Mouse (Mus musculus) hindbrain, postnatal 0 days (tissue): Measurements from ENCODE around the gene Coa4. TPM values are rescaled to one million over a fixed set of nuclear protein-coding genes. Genes with fewer than 3 reads are reported as not detected.

Experiments
- ATAC-seq: fragments of 200-750 bp; cut with Nextera tagmentation; 2 replicates; pipeline ENCODE4 v1.8.0; 2017; ENCODE audit warnings: mild to moderate bottlenecking, moderate TSS enrichment, moderate library complexity
- DNase-seq: peaks from one replicate; pipeline ENCODE4 v3.0.0-alpha.2; 2015; ENCODE audit warnings: low spot score
- H3K27ac ChIP-seq: fragments of 300-500 bp; sonication (generic); 2 replicates; pipeline ENCODE4 v1.5.1; 2014; ENCODE audit warnings: mild to moderate bottlenecking
- H3K27me3 ChIP-seq: fragments of 300-500 bp; sonication (generic); 2 replicates; pipeline ENCODE4 v1.6.1; 2014; ENCODE audit warnings: low read length, mixed read lengths; ENCODE audit not compliant: insufficient read depth
- H3K36me3 ChIP-seq: fragments of 300-500 bp; sonication (generic); 2 replicates; pipeline ENCODE4 v1.6.1; 2014; ENCODE audit warnings: low read length, mixed read lengths; ENCODE audit not compliant: insufficient read depth
- H3K4me1 ChIP-seq: fragments of 300-500 bp; sonication (generic); 2 replicates; pipeline ENCODE4 v1.6.1; 2014; ENCODE audit warnings: antibody characterized with exemption, low read length, mixed read lengths; ENCODE audit not compliant: insufficient read depth
- H3K4me2 ChIP-seq: fragments of 300-500 bp; sonication (generic); 2 replicates; pipeline ENCODE4 v1.6.1; 2014; ENCODE audit warnings: low read depth, mild to moderate bottlenecking, low read length, moderate library complexity, mixed read lengths
- H3K4me3 ChIP-seq: fragments of 300-500 bp; sonication (generic); 2 replicates; pipeline ENCODE4 v1.5.1; 2014; ENCODE audit warnings: low read length
- H3K9ac ChIP-seq: fragments of 300-500 bp; sonication (generic); replicated peaks from 2 replicates; pipeline ENCODE4 v1.6.1; 2014; ENCODE audit warnings: mild to moderate bottlenecking, low read length, moderate library complexity, mixed read lengths
- H3K9me3 ChIP-seq: fragments of 300-500 bp; sonication (generic); 2 replicates; pipeline ENCODE4 v1.6.1; 2016; ENCODE audit warnings: low read length, mixed read lengths
- CTCF ChIP-seq: IDR thresholded peaks from 2 replicates; pipeline ENCODE4 v1.5.1; 2016; ENCODE audit warnings: antibody characterized with exemption, control low read depth, low read depth
- WGBS: fragments of 180-500 bp; shearing (Covaris S2); extraction: QIAGEN DNeasy Blood & Tissue Kit; methylation state at CpG from one replicate; pipeline ENCODE4 v1.1.7; 2014; 5-methylcytosine and 5-hydroxymethylcytosine counted together
- polyA plus RNA-seq: library from polyadenylated mRNA; unstranded; fragments of >200 nt; fragmentation: Nextera tagmentation; extraction: Ambion mirVana; gene quantifications from 2 replicates; pipeline ENCODE4 v1.2.1, GENCODE M21; 2015
- total RNA-seq: library from RNA; depleted of rRNA; stranded (reverse); fragments of >200 nt; gene quantifications from 2 replicates; pipeline ENCODE4 v1.2.3, GENCODE M21; 2014; rRNA removed

Gene Coa4
- total and polyA plus RNA-seq, 2 experiments from 2014 or later, result 4.9 to 7.6 TPM

DNA sequence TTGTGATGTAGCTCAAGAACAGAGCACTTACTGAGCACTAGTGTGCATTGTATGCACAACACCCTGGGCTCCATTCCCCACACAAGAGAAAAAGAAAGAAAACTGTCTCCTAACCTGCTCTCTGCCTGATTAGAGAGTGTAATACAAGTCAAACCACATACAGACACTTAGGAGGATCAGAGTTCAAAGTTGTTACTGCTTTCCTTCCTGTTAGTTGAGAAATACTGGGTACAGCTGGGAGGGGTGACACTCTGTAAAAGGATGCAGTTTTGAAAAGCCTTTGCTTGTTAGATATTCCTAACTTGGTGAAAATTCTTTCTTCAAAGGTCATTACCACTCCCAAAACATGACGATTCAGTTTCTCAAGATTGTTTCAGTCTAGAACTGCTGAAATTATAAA is 52.9 kb downstream of the Coa4 start:
- TF ChIP-seq CTCF, result no peak

More for the DNA sequence above, 52.9 kb downstream of the Coa4 start:
- WGBS, result 68% methylated on average over 1 of the region's 1 CpGs
- H3K9me3 ChIP-seq, result no peaks in the 10 kb centered on the region
- H3K36me3 ChIP-seq, result no peaks in the 10 kb centered on the region
- H3K9ac ChIP-seq, result no peak overlapping the region
- no peaks in the 10 kb centered on the region for H3K4me1 ChIP-seq
- H3K27me3 ChIP-seq, result no peaks in the 10 kb centered on the region
- ATAC-seq (no peak), DNase-seq (no peak)
- no peak overlapping the region for H3K4me3 ChIP-seq
- H3K27ac ChIP-seq, result 0 out of 2 replicates have a peak overlapping the region, but pooled peaks have one; percentile 15
- no peak overlapping the region for H3K4me2 ChIP-seq

Other genes with a start within 250 kb of the Coa4 start
- gene C2cd3, start 164.8 kb upstream of the Coa4 start, total RNA-seq, result 18.2 and 18.3 TPM in 2 replicates
- 9.2 and 9.8 TPM in 2 replicates for gene C2cd3, start 164.8 kb upstream of the Coa4 start, polyA plus RNA-seq
- 133 and 155 TPM in 2 replicates for gene Ppme1, start 164.8 kb upstream of the Coa4 start, total RNA-seq
- gene Ppme1, start 164.8 kb upstream of the Coa4 start, polyA plus RNA-seq, result 122 and 138 TPM in 2 replicates
- gene Ucp3, start 64.1 kb upstream of the Coa4 start, total RNA-seq, result 0.10 and 0.11 TPM in 2 replicates
- gene Ucp3, start 64.1 kb upstream of the Coa4 start, polyA plus RNA-seq, result 0.16 TPM in 2 replicates
- 70.5 and 101 TPM in 2 replicates for gene Ucp2, start 43.7 kb upstream of the Coa4 start, total RNA-seq
- gene Ucp2, start 43.7 kb upstream of the Coa4 start, polyA plus RNA-seq, result 112 and 113 TPM in 2 replicates
- 3.9 and 7.1 TPM in 2 replicates for gene Dnajb13, start 22.1 kb upstream of the Coa4 start, total RNA-seq
- 6.4 and 7.2 TPM in 2 replicates for gene Dnajb13, start 22.1 kb upstream of the Coa4 start, polyA plus RNA-seq
- gene Rab6a, start 70.3 kb downstream of the Coa4 start, total RNA-seq, result 241 and 270 TPM in 2 replicates
- 323 and 336 TPM in 2 replicates for gene Rab6a, start 70.3 kb downstream of the Coa4 start, polyA plus RNA-seq
- gene Mrpl48, start 71.2 kb downstream of the Coa4 start, total RNA-seq, result 26.8 and 29.8 TPM in 2 replicates
- 97.5 and 100 TPM in 2 replicates for gene Mrpl48, start 71.2 kb downstream of the Coa4 start, polyA plus RNA-seq
- gene Plekhb1, start 125.3 kb downstream of the Coa4 start, total RNA-seq, result 47.0 and 51.8 TPM in 2 replicates
- gene Plekhb1, start 125.3 kb downstream of the Coa4 start, polyA plus RNA-seq, result 40.4 and 49.3 TPM in 2 replicates
- 123 and 162 TPM in 2 replicates for gene Fam168a, start 169.6 kb downstream of the Coa4 start, total RNA-seq
- 98.2 and 116 TPM in 2 replicates for gene Fam168a, start 169.6 kb downstream of the Coa4 start, polyA plus RNA-seq